Mouse (Mus musculus): ENCODE results near the gene Nle1. TPM values are rescaled to one million over a fixed set of nuclear protein-coding genes. Genes with fewer than 3 reads are reported as not detected.
A peak's percentile ranks its signal among the peaks of the same experiment; 100 is the strongest.

Nle1 gene
- total and polyA plus RNA-seq, 3 experiments = 97.3 to 103 TPM; not detected in 1

GRCm38 (mm10) chr11:82952612-82953542 is 44.7 kb upstream of the Nle1 start:
- peaks cover 0 to 16% of the 10 kb centered on the region in 2 experiments; a peak in 2 of 4 replicates for H3K4me1 ChIP-seq (ENCODE audit: control insufficient read depth in 1 of 2, insufficient read depth in 2 of 2, low read length in 2 of 2)
- peak overlapping the region; percentile 53 for H3K9ac ChIP-seq (ENCODE audit: control insufficient read depth, low read depth, low read length, poor library complexity, severe bottlenecking)
- DNase-seq (ENCODE audit: low read depth, low spot score) = peak; percentile 96
- no peaks in the 10 kb centered on the region; a peak in 1 of 4 replicates for H3K27me3 ChIP-seq (ENCODE audit: control insufficient read depth in 1 of 2, insufficient read depth in 2 of 2, low read length in 2 of 2)
- H3K36me3 ChIP-seq (ENCODE audit: control insufficient read depth in 1 of 2, insufficient read depth in 2 of 2, low read length in 2 of 2) = peaks cover 0 to 14% of the 10 kb centered on the region in 2 experiments; a peak in 2 of 4 replicates
- peak overlapping the region; percentile 57 for H3K27ac ChIP-seq (ENCODE audit: control insufficient read depth, low read depth, low read length)
- peak overlapping the region; percentile 48 to 54 for H3K4me3 ChIP-seq (ENCODE audit: control insufficient read depth in 1 of 2, insufficient read depth in 1 of 2, low read depth in 2 of 2, low read length in 2 of 2)
- no peaks in the 10 kb centered on the region for H3K79me2 ChIP-seq (ENCODE audit: control insufficient read depth, insufficient read depth, low read length, poor library complexity)
- H3K9me3 ChIP-seq (replicated peaks; ENCODE audit: insufficient read depth, low read length) = no peaks in the 10 kb centered on the region
- TF ChIP-seq RAD21 (IDR thresholded peaks at IDR 0.05; ENCODE audit: low read depth, low read length) (no peak), UBTF (IDR thresholded peaks at IDR 0.05; ENCODE audit: borderline replicate concordance, insufficient read depth, low read depth, low read length) (0 out of 2 replicates have a peak, but pooled peaks have one; percentile 40), MAFK (IDR thresholded peaks at IDR 0.05; ENCODE audit: borderline replicate concordance, low read depth, low read length) (no peak), KAT2A (conservative IDR thresholded peaks at IDR 0.05; ENCODE audit: low read depth, low read length) (no peak), MYB (IDR thresholded peaks at IDR 0.05; ENCODE audit: low read depth, low read length) (no peak), TBP (IDR thresholded peaks at IDR 0.05; ENCODE audit: low read depth, low read length) (peak; percentile 30; the same call in 1 of the 2 replicates), ETS1 (IDR thresholded peaks at IDR 0.05; ENCODE audit: low read depth, low read length) (peak; percentile 52), BHLHE40 (IDR thresholded peaks at IDR 0.05; ENCODE audit: borderline replicate concordance, low read depth, low read length) (0 out of 2 replicates have a peak, but pooled peaks have one; percentile 4), ZNF384 (IDR thresholded peaks at IDR 0.05; ENCODE audit: low read depth, low read length) (no peak), ZKSCAN1 (IDR thresholded peaks at IDR 0.05; ENCODE audit: low read depth, low read length) (peak; percentile 90), USF1 (IDR thresholded peaks at IDR 0.05; ENCODE audit: low read depth, low read length) (no peak), ELF1 (IDR thresholded peaks at IDR 0.05; ENCODE audit: low read depth, low read length) (no peak), MYC (IDR thresholded peaks at IDR 0.05; ENCODE audit: low read depth, low read length) (peak; percentile 66; the same call in 1 of the 2 replicates), EP300 (IDR thresholded peaks at IDR 0.05; ENCODE audit: low read depth in 1 of 2, low read length in 2 of 2) (no peak; a peak in 1 of 4 replicates), CTCF (IDR thresholded peaks at IDR 0.05 in 2 of 3, conservative IDR thresholded peaks at IDR 0.05 in 1 of 3; ENCODE audit: control insufficient read depth in 1 of 3, insufficient read depth in 1 of 3, low read depth in 2 of 3, low read length in 3 of 3, poor library complexity in 1 of 3, severe bottlenecking in 1 of 3) (no peak), NELFE (IDR thresholded peaks at IDR 0.05; ENCODE audit: low read depth, low read length) (no peak), USF2 (IDR thresholded peaks at IDR 0.05; ENCODE audit: borderline replicate concordance in 1 of 2, insufficient read depth in 1 of 2, low read depth in 1 of 2, low read length in 2 of 2) (no peak), TAL1 (IDR thresholded peaks at IDR 0.05; ENCODE audit: low read length) (no peak), NRF1 (IDR thresholded peaks at IDR 0.05; ENCODE audit: insufficient read depth, low read depth, low read length, poor library complexity, severe bottlenecking) (no peak), HCFC1 (IDR thresholded peaks at IDR 0.05; ENCODE audit: low read depth, low read length) (no peak), POLR2A (IDR thresholded peaks at IDR 0.05; ENCODE audit: control insufficient read depth in 1 of 2, insufficient read depth in 1 of 2, low read depth in 1 of 2, low read length in 2 of 2, poor library complexity in 1 of 2) (no peak), GATA1 (IDR thresholded peaks at IDR 0.05; ENCODE audit: low read depth, low read length) (no peak), POLR2AphosphoS2 (IDR thresholded peaks at IDR 0.05; ENCODE audit: low read length) (no peak), MAX (IDR thresholded peaks at IDR 0.05; ENCODE audit: low read length) (peak; percentile 34; the same call in 1 of the 2 replicates), SMC3 (IDR thresholded peaks at IDR 0.05; ENCODE audit: low read depth, low read length) (no peak), ZMIZ1 (IDR thresholded peaks at IDR 0.05; ENCODE audit: low read depth, low read length) (no peak), MXI1 (IDR thresholded peaks at IDR 0.05; ENCODE audit: low read depth, low read length) (peak; percentile 90), SIN3A (IDR thresholded peaks at IDR 0.05; ENCODE audit: low read length) (peak; percentile 71), CHD2 (IDR thresholded peaks at IDR 0.05; ENCODE audit: low read length) (no peak), CHD1 (IDR thresholded peaks at IDR 0.05; ENCODE audit: low read depth, low read length) (no peak), E2F4 (IDR thresholded peaks at IDR 0.05; ENCODE audit: borderline replicate concordance, low read depth, low read length) (no peak), MAZ (IDR thresholded peaks at IDR 0.05; ENCODE audit: low read depth, low read length) (no peak), GABPA (IDR thresholded peaks at IDR 0.05; ENCODE audit: low read depth, low read length) (no peak), JUND (IDR thresholded peaks at IDR 0.05; ENCODE audit: low read depth, low read length) (no peak), POLR2AphosphoS5 (IDR thresholded peaks at IDR 0.05; ENCODE audit: borderline replicate concordance, low read depth, low read length) (no peak), TCF12 (IDR thresholded peaks at IDR 0.05; ENCODE audit: low read depth, low read length) (no peak)

Measured in MEL (cell line).